Mouse (Mus musculus) heart, postnatal 4 days (tissue): ENCODE data around the gene Gstp3. TPM values are rescaled to one million over a fixed set of nuclear protein-coding genes. Genes with fewer than 3 reads are reported as not detected.
"Not testable (repeated sequence)": the region's sequence is repeated elsewhere in the genome, so short reads cannot be mapped to it uniquely, and the experiment has no call there.

Source experiments
- DNase-seq: peaks from one replicate; pipeline ENCODE4 v3.0.0; 2021
- total RNA-seq, 2 experiments: library from RNA; stranded (reverse); gene quantifications; 2 replicates each; pipeline ENCODE4 v1.2.3; 2021

The Gstp3 gene
- total RNA-seq, 2 experiments from 2014 or later = not detected

- DNase-seq = no peak
These were observed 29.8 kb upstream of the Gstp3 start for GRCm38 (mm10) chr19:4089128-4089527.

- no peak for DNase-seq
These were observed 28.8 kb upstream of the Gstp3 start for GRCm38 (mm10) chr19:4088146-4088545.

- DNase-seq = peak; percentile 66
These were observed 27.7 kb upstream of the Gstp3 start for GRCm38 (mm10) chr19:4087090-4087489.

GRCm38 (mm10) chr19:4086156-4086555, 26.8 kb upstream of the Gstp3 start:
- DNase-seq = no peak

GRCm38 (mm10) chr19:4084984-4085383, 25.6 kb upstream of the Gstp3 start:
- DNase-seq = no peak

DNA sequence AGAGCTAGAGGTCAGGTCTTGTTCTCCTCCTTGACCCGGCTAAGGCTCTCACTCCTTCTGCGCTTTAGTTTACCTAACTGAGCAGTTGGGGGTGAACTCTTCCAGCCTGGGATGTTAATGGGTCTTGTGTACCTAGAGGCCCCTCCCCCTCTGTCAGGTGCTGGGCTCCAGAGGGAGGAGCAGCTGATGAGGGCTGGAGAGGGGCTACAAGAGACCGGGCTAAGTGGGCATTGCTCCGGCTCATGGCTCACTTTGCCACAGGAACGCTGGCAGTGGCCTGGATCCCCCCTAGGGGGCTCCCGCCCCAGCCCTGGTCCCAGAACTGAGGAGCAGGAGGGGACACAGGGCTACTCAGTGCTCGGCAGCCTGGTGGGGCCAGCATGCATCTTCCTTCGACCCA, 24.5 kb upstream of the Gstp3 start:
- DNase-seq = no peak

- no peak for DNase-seq
These were observed 23.9 kb upstream of the Gstp3 start for GRCm38 (mm10) chr19:4083316-4083715.

DNA sequence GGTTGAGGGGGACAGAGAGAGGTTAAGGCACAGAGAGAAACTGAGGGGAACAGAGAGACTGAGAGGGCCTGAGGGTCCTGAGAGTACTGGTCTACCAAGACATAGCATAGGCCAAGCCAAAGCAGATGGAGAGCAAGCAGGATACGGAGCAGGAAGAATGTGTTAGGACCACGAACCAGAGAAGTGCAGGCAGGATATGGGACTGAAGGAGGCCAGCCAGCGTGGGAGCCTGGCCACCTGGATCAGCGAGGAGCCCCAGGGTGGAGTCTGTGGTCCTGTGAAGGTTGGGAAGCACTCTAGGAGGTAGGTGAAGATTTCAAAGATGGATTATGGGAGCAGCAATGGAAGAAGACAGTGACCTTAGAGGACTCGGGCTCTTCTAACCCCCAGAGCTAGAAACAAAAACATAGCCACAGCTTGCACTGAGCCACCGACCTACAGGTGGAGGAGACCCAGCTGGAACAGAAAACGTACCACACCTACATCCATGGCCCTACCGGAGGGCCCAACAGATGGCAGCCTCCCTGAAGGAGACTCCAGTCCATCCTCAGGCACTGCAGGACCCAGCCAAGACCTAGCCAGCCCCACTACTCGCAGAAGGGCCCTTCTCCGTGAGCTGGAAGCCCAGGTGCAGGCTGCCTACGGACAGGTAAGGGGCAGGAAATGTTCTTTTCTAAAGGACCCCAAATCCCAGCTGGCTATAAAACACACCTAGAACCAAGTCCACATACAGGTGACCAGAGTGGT, 23.0 kb upstream of the Gstp3 start:
- no peak for DNase-seq

- DNase-seq = no peak
These were observed 22.0 kb upstream of the Gstp3 start, which contains the start of gene Cabp2 for GRCm38 (mm10) chr19:4081394-4081793. Gene Cabp2 (plus strand): TSS chr19:4081578.

- DNase-seq = no peak
These were observed 21.2 kb upstream of the Gstp3 start for GRCm38 (mm10) chr19:4080511-4081009.

DNA sequence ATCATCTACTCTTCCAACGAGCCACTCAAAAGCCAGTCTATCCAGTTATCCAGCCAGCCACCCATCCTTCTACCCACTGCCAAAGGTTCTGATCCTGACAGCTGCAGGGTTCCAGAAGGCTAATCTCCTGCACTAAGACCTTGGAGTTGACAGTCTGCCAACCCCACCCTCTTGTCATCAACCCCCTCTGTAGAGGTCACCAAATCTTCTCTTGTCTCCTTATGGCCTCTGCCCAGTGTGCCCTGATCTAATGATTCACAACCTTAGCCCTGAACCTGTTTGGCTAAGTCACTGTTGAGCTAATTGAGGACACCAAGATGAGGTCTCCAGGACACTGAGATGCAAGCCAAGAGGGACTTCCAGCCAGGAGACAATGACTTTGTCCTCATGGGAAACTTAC, 20.2 kb upstream of the Gstp3 start:
- DNase-seq = no peak

DNA sequence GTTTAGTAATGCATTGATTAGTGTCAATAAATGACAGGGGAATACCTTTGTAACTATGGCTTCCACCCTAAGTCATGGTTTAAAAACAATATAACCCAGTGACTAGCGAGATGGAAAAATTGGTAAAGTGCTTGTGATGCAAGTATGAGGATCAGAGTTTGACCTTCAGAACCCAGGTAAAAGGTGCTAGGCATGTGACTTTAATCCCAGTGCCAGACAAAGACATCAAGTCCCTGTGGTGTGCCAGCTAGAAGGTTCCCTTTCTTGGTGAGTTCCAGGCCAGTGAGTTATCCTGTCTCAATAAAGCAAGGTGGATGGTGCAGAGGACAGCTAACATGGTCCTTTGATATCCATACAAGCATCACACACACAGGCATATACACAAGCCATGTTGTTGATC, 16.2 kb upstream of the Gstp3 start:
- no peak for DNase-seq

DNA sequence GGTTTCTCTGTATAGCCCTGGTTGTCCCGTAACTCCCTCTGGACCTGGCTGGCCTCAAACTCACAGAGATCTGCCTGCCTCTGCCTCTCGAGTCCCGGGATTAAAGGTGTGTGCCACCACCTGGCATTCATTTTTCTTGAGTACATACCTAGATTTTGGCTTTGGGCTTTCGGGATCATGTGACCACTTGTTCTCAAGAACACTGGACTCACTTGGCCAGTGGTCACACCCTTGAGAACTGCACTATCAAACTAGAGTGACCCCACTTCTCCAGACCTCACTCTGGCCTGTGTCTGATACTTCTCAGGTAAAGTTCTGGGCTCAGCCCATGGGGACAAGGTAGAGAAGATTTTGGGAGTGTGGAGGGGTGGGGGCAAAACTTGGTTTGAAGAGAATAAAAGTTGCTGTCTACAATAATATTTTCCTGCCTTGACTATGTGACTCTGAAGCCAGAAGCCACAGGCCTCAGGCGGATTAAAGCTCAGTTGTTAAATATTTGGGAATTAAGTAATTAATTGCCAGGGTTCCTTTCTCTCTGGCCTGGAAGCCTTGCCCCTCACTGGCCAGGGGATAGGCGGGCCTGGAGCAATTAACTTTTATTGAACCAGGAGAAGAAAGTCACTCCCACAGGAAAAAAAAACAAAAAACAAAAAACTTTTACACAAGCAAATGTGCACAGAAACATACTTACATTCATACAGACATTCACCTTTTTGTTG, 13.5 kb upstream of the Gstp3 start:
- no peak for DNase-seq

- no peak for DNase-seq
These were observed 12.0 kb upstream of the Gstp3 start for GRCm38 (mm10) chr19:4071406-4071805.

DNA sequence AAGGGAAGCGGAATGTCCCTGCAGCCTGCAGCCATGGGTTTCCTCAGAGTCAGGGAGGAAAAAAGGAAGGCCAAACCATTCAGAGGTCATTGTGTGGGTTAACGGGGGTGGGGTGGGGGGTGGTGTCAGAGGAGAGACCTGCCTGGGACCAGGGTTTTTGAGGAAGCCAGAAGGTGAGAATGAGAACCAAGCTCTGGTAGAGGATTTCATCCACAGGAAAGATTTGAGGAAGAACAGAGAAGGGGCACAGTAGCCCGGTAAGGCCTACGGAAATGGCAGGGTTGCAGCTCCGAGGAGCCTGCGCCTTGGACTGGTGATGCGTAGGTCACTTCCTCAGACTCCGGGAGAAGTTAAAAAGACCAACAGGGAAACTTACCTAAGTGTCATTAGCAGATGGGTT, 11.4 kb upstream of the Gstp3 start:
- DNase-seq = no peak

DNA sequence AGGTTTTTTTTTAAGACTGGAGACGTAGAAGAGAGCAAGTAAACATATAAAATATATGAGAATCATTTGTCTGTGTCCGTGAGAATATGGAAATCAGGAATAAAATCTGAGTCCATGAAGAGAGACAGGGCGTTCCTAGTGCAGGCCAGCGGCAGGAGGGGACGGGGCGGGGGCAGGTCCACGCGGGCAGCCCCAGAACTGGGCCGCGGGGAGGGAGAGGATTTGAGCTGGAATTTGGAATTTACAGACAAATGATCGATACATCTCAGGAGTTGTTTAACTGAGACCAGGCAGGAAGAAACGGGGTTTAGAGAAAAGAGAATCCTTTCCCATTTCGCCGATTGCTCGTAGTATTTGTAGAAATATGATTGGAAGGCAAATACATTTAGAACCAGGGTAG, 10.9 kb upstream of the Gstp3 start:
- DNase-seq = no peak

GRCm38 (mm10) chr19:4068717-4069410, 9.5 kb upstream of the Gstp3 start:
- DNase-seq = no peak

DNA sequence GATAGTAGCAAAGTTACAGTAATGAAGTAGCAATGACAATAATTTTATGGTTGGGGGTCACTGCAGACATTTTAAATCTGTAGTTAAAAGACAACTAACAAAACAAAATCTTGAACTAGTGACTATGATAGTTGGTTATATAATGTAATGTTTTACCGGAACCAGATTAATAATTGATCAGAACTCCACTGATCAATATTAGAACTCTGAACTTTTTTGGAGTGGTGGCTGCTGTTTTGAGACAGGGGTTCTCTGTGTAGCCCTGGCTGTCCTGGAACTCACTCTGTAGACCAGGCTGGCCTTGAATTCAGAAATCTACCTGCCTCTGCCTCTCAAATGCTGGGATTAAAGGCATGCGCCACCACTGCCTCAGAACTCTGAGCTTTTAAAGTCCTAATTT, 8.9 kb upstream of the Gstp3 start:
- DNase-seq = not testable (repeated sequence)

DNA sequence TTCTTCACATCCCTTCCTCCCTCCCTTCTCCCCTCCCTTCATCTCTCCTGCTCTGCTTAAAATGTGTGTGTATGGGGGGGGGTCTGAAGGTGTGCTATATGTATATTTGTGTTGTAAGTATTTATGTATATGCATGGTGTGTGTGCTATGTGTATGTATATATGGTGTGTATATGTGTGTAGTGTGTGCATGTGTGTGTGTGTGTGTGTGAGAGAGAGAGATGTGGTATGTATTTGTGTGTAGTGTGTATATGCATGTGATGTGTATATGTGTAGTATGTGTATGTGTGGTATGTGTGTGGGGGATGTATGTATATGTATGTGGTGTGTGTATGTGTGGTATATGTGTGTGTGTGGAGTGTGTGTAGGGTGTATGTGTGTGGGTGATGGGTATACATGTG, 7.5 kb upstream of the Gstp3 start:
- no peak for DNase-seq

- no peak for DNase-seq
These were observed 6.9 kb upstream of the Gstp3 start for GRCm38 (mm10) chr19:4066280-4066679.

- not testable (repeated sequence) for DNase-seq
These were observed 5.1 kb upstream of the Gstp3 start for GRCm38 (mm10) chr19:4064501-4064900.

DNA sequence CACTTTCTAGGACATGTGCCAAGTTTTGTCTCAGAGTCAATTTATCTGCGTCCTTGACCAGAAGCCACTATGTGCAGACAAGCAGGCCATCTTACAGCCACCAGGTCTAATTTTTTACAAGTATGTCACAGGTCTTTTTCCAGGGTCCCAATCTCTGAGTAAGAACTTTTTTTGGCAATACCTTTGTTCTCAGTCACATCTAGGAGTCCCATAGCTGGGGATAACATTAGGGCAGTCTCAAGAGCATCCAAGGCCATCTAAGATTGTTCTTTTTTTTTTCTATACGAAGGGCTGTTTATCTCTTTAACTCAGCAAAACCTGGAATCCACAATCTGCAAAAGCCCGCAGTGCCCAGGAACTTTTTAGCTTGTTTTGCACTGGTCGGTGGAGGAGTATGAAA, 4.0 kb upstream of the Gstp3 start:
- DNase-seq = not testable (repeated sequence)

- no peak for DNase-seq
These were observed 1.6 kb upstream of the Gstp3 start for GRCm38 (mm10) chr19:4060899-4061465.
